Mouse (Mus musculus) common myeloid progenitor, adult 5-6 weeks (primary cell): ENCODE data around the gene Zranb1. TPM values are rescaled to one million over a fixed set of nuclear protein-coding genes. Genes with fewer than 3 reads are reported as not detected.

Experiments
- ATAC-seq: replicated peaks from 2 replicates; pipeline ENCODE4 v1.8.0; 2016; ENCODE audit warnings: low read depth, mild to moderate bottlenecking, moderate TSS enrichment, inconsistent platforms; ENCODE audit not compliant: poor library complexity, severe bottlenecking
- total RNA-seq: library from RNA; stranded (forward); fragments of 200-1000, 187-1606 nt; gene quantifications from 2 replicates; pipeline ENCODE4 v1.2.3, GENCODE M21; 2017

Zranb1 gene
- total RNA-seq, 1 experiment from 2014 or later = 58.6 TPM

DNA sequence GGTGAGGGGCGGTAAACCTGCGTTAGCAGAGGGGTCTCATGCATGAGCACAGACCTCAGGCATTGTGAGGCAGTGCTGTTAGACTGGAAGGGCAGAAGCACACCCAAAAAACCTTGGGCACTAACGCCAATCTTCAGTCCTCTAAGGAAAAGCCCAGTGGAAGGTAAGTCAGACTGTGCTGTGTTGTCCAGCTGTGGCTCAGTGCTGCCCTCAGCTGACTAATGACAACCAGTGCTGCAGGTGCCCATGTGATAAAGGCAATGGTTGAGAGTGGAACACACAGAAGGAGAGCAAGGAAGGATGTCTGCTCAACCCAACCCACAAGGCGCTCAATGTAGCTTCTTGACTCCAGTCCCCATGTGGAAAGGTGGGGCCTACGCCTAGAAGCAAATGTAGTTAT is 65.4 kb downstream of the Zranb1 start:
- peak; percentile 65 for ATAC-seq

DNA sequence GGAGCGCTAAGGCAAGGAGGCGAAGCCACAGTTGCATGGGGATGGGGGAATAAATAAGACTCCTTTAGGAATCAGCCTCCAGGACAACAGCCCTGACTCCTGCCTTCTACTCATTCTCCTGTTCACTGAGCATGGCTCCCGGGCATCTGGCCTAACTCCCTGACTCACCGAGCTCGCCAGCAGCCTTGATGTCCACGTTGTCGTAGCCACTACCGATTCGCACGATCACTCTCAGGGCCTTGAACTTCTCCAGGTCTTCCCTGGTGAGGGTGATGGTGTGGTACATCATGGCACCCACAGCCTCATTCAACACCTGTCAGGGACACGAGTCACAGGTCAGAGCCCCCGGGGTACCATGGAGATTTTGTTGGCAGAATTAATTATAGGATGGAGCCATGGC is 67.7 kb downstream of the Zranb1 start:
- ATAC-seq = no peak

DNA sequence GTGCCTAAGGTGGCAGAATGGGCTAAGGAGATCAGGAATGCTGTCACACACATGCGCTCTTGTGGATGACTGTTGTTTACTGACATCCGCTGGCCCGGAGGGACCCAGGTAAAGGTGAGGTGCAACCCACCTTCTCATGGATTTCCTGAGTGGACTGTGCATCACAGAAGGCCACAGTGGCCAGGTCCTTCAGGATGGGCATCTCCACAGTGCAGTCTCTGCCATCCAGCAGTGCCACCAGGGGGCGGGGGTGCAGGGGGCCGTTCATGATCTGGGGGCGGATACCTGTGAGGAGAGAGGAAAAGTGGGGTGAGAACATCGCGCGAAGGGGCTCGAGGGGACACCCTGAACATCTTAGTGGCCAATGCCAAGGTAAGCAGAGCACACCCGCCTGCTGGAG is 68.1 kb downstream of the Zranb1 start:
- ATAC-seq = no peak

DNA sequence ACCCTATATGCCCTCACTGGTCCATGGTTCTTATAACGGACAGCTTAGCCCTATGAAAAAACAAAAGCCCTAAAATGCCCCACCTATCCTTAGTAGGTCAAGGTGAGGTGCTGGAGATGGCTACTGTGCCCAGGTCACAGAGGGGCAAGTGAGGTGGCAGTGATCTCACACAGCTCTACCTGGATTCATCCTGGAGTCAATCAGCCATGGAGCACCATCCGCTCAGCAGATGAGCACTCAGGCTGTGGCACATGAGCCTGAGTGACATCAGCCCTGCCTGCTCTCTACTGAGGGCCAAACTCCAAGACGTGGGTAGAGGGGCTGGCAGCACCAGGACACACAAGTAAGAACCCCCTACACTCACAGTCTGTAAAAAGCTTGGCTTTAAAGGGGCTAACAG is 70.4 kb downstream of the Zranb1 start:
- ATAC-seq = no peak

DNA sequence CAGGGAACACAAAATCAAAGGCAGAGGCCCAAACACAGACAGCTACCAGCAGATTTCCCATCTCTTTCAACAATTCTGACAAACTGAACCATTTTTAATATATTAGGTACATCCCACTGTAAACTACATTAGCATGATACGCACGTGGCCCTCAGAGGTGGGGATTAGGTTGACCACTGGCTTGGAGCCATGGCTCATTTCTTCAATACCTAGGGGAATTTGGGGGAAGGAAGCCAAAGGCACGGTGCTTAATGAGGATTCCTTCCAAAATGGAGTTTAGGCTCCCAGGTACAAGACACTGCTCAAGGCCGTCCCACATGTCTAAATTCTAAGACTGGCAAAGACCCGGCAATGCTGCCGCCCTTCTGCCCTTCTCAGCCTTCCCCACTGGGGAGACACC is 71.3 kb downstream of the Zranb1 start:
- no peak for ATAC-seq

DNA sequence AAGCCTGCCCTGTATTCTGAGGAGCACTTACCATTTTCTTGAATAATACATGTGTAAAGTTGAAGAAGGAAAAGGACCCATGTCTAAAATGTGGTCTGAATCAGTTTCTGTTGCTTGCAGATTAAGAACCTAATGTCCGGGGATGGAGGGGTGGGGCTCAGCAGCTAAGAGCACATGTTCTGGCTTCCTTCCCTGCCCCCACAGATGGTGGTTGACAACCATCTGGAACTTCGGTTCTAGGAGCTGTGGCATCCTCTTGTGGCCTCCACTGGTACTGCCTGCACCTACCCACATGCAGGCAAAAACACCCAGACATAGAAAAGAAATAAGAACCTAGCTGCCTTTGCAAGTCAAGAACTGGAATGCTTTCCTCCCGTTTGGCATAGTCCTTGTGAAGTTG is 72.5 kb downstream of the Zranb1 start:
- ATAC-seq = peak; percentile 98

DNA sequence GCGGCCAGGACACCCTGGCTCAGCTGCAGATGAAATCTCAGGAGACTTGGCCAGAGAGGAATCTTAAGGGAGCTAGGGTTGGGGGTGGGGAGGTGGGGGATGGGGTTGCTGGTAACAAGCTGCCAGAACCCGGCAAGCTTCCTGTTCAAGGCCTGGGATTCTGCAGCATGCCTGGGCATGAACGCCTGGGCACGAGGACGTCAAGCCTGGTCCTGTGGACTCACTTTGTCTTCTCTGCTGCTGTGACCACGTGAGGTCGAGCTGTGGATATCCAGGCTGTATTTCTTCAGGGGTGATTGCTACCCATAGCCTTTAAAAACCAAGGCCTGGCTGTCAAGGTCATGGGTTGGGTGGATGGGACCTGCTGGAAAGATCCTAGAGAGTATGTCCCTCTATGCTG is 74.8 kb downstream of the Zranb1 start:
- no peak for ATAC-seq

DNA sequence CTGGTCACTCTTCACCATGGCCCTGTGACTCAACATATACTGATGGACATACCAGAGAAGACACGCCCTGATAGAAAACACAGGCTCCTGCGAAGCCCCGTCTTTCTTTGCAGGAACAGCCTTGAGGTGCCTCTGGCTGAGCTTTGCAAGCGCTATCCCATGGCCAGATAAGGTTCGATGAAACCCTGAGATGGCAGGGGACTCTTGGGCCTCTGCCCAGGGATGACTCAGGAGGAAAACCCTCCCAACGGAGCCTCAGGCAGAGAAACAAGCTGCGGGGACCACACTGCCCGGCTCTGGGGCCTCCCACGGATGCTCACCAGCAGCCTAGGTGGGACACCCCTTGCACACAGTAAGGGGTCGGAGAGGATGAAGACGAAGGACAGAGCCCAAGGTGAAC is 76.4 kb downstream of the Zranb1 start:
- no peak for ATAC-seq

DNA sequence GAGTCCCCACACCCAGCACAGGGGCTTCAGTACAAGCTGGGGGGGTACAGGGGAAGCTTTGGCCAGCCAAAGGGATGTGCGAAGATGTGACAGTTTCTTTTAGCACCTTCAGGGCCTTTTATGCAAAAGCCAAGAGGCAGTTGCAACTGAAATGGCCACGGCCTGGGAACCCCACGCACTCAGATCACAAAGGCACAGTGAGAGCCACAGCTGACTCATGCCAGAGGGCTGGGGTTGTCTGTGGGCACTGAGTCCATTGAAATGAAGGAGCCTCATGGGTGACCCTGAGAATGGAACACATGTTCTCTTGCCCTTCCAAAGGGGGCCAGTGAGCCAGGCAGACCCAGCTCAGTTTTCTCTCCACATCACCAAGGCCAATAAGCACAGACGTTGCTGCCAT is 77.7 kb downstream of the Zranb1 start:
- ATAC-seq = no peak

DNA sequence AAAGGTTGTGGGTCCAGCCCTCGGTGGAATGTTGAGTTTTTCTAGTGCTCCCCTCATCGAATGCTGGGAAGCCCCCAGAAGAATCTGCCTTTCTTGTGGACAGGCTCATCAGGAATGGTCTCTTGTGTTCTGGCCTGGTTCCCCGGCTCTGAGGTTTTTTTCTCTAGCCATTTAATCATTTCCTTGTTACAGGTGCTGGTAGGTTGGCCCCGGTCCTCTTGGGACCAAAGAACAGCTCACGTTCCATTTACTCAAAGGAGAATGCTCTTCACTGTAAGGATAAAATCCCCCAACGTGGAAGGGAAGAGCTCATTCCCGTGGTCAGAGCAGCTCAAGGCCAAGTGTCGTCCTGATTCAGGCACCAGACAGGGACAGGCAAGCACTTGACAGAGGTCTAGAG is 78.7 kb downstream of the Zranb1 start:
- ATAC-seq = no peak

DNA sequence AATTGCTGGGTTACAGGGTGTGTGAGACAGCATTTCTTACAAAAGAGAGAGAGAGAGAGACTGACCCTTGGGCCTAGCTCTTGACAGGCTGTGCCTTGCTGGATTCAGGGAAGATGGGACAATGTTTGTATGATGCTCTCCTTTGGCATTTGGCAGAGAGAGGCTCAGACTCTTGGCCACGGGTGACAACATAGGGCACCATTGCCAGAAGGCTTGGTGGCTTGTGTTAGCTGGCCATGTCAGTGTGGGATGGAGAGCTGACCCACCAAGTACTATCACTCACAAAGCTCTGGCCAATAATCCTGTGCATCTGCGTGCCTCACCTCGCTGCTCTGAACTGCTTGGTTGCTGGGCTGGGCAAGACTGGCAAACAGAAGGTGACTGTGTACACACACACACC is 79.5 kb downstream of the Zranb1 start:
- no peak for ATAC-seq

DNA sequence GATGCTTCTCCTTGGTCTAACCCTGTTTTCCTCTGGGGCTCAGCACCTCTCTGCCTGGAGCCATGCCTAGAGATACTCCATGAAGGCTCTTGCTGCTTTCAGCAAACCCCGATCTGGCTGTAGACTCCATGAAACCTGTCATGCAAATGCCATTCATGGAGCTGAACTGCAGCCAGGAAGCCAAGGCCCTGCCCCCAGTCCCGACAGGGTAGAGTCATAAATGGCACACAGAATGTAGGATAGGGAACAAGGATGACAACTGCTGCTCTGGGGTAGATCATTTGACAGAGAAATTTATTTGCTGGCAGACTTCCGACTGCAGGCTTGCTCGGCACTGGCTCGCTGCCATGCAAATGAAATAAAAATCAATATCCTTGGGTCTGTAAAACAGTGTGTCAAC is 80.2 kb downstream of the Zranb1 start:
- no peak for ATAC-seq

DNA sequence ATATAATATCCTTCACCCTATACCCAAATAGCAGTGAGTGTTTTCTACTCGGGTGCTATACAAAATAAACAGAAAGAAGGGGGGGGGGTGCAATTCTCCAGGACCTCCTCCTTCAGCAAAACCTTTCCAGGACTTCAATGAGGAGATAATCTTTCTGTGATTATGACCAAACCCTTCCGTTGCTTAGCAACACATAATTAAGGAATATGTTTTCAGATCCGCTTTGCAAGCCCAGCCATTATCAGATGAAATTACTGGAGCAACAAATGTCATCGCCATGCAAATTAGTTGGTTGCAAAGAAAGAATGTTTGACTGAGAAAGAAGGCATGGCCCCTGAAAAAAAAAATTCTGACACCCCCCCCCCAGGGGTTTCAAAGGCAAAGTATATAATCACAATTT is 80.7 kb downstream of the Zranb1 start:
- ATAC-seq = no peak

DNA sequence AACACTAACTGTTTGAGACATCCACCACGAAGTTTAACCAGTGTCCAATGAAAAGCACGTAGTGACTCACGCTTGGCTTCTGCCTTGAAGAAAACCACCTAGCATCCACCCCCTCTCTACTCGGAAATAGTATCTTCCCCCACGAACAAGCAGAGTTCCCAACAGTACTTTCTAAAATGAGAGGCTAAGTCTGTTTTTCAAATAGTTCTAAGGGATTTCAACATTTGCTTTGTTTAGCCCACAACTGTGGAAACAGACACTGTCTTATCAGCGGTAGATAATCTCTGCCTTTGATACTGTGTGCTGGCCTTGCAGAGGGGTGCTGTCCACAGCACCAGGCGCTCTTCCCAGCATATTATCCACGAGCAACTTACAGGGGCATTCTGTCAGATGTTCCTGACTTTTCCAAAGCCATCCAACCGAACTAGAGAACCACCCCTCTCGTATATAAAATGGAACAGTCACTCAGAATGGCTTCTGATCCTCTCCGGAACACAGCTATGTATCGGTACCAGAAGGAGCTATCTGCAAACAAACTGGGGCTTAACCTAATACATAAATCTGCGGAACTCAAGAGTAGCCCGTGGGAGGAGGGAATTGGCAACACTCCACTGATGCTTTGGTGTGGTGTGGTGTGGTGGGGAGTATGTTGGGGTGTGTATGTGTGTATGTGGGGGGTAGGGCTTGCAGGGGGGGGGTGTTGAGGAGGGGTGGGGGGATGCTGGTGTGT is 81.9 kb downstream of the Zranb1 start:
- no peak for ATAC-seq

DNA sequence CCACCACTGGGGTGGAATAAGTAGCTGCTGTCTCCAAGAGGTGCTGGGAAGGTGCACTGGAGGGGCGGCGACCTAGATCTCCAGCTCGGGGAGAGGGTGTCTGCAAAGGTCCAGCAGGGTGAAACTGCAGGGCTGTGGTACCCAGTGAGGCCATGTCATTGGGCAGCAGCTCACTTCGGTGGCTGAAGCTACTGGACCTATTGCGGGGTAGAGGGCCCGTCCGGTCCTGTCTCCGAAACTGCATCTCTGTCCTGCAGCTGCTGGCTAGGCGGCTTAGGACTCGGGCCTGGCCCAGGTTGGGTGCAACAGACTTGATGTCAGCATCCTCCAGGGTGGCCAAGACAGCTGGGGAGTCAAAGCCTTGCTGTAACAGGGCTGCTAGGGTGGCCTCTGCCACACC is 83.0 kb downstream of the Zranb1 start:
- ATAC-seq = no peak

DNA sequence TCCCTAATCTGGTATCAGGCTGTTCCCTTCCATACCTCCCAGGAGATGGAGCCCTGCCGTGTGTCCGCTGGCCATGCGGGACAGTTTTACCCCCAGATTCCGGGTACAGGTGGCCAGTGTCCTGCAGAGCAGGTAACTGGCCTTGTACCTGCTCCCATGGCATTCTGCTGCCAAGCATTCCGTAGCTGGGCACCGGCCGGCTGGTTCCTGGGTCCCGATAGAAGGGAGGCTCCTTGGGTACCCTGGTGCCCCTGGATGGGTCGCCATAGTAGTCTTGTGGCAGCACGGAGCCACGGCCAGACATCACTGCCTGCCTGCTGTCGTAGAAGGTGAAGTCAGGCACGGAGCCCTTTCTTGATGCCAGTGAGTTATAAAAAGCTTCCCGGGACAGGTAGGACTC is 83.7 kb downstream of the Zranb1 start:
- no peak for ATAC-seq

DNA sequence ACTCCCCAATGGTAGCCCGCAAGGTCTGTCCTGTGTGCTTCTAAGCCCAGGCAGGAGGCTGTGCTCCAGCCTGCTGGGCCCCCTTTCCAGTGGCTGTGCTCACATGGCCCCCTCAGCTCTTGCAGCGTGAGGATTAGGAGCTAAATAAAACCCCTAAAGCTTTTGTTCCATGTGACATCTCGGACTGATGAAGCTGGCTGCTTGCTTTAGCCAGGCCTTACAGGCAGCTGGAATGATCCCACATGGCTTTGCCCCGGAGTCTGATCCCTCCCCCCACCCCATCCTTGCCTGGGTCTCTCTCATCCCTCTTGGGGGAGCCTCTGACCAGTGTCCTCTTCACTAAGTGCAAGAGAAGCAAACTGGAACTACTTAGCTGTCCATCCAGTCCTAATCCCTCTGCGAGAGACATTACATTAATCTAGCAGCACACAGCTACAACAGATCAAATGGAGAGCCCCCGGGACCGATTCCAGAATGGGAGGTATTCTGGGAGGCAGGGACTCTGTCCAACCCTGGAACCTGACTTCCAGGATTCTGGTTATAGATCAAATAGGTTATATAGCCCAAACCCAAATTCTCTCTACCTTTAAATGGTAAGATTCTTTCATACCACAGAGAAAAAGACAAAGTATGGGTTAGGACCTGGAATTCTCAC is 84.6 kb downstream of the Zranb1 start:
- no peak for ATAC-seq

DNA sequence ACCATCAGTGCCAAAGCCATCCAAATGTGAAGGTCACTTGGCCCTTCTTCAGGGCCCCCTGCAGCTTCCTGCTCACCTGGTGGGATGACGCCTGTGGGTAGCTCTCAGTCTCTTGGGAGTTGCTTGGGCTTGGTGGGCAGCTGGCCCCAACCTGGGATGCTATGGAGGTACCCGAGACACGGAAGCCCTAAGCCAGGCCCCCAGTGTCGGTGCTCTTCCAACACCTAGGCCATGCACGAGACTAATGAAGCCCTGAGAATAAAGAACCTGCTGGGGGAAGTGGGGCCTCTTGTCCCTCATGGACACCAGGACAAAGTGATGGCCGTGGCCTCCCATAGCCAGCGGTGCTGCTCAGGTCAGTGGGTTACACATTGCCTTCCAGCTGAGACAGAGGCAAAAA is 88.0 kb downstream of the Zranb1 start:
- ATAC-seq = no peak

DNA sequence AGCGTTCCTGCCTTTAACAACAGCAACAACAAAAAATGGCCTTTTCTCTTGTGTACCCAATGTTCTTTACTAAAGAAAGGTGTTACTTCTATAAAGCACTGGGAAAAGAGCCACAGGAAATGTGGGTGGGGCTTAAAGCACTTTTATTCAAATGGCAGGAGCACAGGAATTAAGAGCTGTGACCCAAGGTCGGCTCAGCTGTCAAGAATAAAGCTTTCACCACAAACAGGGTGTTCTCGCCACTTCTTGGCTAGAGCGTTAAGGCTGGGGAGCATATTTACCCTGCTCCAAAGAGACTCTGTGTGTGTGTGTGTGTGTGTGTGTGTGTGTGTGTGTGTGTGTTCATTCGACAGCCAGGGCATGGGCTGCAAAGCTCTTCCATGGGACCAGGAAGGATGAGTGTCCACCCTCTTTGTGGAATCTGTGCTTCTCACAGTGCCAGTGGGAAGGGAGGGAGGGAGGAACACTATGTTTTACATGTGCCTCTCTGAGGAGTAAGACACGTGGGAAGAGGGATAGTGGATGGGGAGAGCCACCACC is 88.6 kb downstream of the Zranb1 start:
- no peak for ATAC-seq

DNA sequence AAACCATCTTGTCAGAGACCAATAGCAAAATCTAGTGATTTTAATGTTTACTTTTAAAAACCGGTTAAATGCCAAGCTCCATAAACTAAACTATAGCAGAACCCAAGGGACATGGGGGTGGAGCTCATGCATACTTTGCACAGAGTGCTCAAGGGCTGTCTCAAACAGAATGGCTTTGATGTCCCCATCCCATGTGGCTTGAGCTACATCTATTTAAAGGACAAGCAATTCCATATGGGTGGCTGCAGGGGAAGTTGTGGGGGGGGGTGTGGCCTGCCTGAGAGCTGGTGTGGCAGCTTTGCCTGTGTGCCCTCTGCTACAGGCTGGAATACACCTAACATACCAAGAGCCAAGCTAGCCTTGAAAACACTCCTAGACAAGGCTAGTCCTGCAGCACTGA is 93.8 kb downstream of the Zranb1 start:
- peak; percentile 64 for ATAC-seq

DNA sequence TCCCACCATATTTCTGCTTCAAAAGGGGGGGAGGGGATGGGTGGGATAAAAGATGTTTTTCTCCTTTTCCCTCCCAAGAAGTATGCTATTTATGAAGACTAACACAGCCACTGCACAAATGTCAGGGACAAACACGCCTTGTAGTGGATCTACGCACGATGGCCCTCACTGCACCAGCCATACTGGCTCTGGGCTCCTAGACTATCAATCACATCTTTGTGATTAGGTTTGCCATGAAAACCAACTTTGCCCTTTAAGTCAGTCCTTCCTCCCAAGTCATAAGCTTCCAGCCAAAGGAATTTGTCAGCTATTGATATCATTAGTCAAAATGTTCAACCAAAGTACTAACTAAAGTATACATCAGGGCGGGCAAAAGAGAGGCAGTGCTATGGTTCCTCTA is 97.0 kb downstream of the Zranb1 start:
- no peak for ATAC-seq

DNA sequence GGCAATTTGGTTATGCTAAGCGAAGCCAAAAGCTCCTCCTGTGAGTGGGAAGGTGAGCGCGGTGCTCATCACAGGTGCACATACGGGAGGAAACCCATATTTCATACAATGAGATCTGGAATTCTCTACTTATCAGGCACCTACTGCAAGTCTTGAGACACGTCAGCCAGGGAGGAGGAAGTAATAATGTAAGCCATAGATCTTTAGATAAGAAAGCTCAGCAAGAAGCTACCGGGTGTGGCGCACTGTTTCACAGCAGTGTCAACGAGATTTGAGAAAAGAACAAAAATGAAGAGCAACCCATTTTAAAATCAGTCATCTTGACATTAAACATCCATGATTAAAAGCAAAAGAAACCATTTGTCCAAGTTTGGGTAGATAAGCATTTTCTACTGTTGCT is 98.1 kb downstream of the Zranb1 start:
- ATAC-seq = no peak
